Mouse (Mus musculus): Measurements from ENCODE around the gene Dlgap4.

Dlgap4 gene

GRCm38 (mm10) chr2:156737976-156738375 is 124.5 kb downstream of the Dlgap4 start:
- no peak for DNase-seq (ENCODE audit: low read depth, low spot score)

DNA sequence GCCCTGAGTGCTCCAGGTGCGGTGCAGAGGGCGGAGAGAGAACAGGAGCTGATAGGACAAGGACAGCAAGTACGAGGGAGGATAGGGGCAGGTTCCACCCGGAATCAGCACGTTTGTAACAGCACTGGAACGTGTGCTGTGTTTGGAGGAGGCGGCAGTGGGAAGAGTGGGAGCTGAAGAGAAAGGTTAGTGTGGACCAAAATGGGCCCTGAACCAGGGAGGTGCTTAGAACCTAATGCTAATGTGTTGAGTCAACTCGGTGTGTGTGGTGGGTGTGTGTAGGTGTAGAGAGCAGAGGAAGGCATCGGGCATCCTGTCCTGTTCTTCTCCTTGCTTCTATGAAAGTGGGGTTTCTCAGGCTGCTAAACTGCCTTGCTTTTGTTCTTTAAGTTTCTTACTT is 127.8 kb downstream of the Dlgap4 start:
- no peak for DNase-seq (ENCODE audit: low read depth, low spot score)

DNA sequence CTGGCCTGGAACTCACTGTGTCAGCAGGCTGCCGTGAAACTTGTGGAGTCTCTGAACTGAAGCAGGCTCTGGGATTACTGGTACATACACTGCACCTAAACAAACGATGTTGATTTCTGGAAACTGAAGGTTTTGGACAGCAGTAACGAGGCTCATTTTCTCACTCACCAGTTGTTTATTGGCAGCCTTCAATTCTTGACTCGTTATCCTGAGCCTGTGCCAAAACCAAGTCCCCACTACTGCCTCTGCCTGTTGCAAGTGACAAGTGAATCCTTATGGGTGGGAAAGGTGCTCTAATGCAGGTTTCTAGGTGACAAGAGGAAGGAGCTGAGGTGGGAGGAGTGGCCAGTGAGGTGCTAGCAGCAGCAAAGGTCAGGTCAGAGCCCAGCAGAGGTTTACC is 128.5 kb downstream of the Dlgap4 start:
- DNase-seq (ENCODE audit: low read depth, low spot score), result no peak

- no peak for DNase-seq (ENCODE audit: low read depth, low spot score)
These were observed 129.7 kb downstream of the Dlgap4 start for GRCm38 (mm10) chr2:156743248-156743647.

DNA sequence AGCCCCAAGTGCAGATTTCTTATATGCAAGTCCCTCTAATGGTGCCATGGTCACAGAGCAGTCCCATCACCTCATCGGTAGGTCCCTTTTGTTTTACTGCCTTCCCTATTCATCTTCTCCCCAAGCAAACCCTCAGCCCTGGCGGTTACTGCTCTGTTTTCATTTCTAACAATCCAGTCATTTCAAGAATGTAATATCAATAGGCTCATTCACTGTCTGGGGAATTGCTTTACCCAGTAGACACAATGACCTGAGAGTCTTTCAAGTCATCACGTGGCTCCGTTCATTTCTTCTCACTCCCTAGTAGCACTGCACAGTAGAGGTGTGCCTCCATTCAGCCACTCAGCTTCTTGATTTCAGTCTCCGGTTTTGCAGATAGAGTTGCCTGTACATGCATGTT is 130.9 kb downstream of the Dlgap4 start:
- no peak for DNase-seq (ENCODE audit: low read depth, low spot score)

GRCm38 (mm10) chr2:156747315-156747714 is 133.8 kb downstream of the Dlgap4 start:
- DNase-seq (ENCODE audit: low read depth, low spot score), result no peak

GRCm38 (mm10) chr2:156749687-156750086 is 136.2 kb downstream of the Dlgap4 start:
- DNase-seq (ENCODE audit: low read depth, low spot score), result no peak

DNA sequence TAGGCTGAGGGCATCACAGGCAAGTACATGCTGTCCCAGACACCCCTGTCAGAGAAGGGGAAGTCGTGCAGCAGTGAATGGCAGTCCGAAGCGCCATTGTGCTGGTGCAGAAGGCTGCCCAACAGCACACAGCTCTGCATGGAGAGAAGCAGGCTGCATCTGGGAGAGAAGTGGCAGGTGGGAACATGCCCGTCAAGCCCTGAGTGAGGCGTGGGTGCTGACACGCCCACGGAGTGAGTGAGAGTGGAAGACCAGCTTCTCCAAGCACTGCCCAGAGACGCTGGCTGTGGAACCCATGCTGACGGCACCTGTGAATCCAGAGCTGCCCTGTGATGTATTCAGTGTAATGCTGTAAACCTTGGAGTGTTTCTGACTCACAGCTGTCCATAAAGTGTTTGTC is 143.4 kb downstream of the Dlgap4 start:
- no peak for DNase-seq (ENCODE audit: low read depth, low spot score)

DNA sequence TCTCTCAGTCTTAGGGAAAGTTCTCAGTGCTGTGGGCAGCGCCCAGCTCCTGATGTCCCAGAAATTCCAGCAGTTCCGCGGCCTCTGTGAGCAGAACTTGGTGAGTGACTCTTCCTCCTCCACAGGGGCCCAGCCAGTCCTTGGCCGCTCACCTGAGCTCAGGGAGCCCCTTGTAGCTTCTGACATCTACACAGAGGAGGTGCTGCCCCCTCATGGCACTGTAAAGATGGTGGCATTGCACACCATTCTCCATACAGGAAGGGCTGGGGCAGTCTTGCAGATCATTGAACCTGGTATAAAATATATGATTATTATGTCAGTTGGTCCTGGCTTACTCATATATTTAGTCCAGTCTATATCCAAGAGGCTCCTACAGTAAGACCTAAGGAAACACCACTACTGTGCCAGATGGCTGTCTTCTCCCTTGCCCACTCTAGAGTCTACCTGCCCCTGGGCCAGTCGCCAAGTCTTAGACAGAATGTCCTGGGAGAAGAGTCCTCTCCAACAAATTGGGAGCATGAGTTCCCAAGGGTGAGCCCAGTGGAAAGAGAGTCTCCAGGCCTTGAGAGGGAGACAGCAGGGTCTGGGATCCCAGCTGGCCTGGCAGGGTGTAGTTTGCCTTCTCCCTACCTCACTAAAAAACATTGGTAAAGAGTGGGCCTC is 147.5 kb downstream of the Dlgap4 start:
- no peak for DNase-seq (ENCODE audit: low read depth, low spot score)

DNA sequence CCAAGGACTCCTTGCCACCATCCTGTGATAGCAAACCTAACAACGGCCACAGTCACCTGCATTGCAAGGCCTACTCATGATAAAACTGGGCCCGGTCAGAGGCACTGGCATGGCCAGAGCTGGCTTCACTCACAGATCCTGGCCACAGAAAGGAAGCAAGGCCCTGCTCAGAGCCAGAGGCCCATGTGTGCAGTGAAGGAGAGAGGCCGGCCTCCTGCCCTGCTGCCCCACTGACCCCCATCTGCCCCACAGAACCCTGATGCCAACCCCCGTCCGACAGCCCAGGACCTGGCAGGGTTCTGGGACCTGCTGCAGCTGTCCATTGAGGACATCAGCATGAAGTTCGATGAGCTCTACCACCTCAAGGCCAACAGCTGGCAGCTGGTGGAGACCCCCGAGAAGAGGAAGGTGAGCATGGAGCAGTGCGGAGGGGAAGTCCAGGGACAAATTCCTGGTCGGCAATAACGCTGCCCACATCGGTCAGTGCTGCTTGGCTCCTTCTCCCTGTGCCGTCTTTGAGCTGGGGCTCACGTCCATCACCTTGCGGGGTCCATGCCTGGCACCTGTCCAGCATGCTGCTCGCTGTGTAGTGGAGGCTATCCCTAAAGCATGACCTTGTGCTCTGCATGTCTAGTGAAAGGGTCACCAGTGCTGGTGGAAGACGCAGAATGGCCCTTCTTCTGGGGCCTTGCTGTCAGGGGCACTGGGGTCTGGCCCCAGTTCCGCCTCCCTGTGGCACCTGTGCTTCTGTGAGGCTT is 148.2 kb downstream of the Dlgap4 start:
- no peak for DNase-seq (ENCODE audit: low read depth, low spot score)

- DNase-seq (ENCODE audit: low read depth, low spot score), result no peak
These were observed 149.0 kb downstream of the Dlgap4 start for GRCm38 (mm10) chr2:156762499-156762898.

DNA sequence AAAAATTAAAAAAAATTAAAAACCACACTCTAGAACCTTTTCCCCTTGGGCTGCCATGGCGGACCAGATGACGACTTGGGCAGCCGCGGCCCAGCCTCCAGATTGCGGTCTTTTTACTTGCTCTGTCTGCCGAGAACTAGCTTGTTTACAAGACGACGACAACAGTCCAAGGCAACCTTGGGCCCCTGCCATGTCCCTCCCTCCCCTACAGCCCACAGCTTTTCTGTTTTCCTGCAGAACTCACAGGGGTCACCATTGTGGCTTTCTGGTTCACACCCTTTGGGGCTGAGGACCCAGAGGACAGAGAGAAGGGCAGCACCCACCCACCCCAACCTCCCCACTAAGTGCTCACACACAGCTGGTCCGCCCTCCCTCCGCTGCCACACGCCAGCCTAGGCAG is 149.6 kb downstream of the Dlgap4 start:
- no peak for DNase-seq (ENCODE audit: low read depth, low spot score)

DNA sequence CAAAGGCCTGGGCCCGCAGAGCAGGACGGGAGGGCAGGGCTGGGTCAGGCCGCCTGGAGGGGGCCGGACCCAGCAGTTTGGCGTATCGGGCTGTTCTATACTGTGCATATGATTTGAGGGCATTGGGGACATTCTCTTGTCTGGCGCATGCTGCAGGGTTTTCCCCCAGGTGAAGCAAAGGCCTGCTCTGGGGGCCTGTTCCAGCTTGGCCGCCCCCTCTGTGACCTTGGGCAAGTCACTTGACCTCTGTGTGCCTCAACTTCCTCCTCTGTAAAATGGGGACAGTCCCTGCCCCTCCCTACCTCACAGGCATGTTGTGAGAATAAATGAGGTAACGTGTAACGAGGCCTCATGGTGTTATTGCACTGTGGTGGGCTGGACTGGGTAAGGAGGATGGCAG is 150.5 kb downstream of the Dlgap4 start:
- no peak for DNase-seq (ENCODE audit: low read depth, low spot score)

DNA sequence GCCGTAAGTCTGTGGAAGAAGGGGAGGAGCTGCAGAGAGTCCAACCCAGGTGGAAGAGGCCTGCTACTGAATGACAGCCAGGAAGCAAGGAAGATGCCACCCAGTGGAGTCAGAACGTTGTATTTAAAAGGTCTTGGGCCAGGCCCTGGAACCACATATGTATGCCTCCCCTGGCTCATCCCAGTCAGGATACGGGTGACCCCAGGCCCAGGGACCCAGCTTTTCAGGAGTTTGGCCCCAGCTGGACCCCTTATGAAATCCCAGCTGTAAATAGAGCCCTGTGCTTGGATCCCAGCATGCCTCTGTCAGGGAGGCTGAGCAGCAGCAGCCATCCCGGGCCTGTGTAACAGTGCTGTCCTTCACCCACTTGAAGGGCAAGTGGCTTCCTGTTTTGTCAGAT is 151.2 kb downstream of the Dlgap4 start:
- no peak for DNase-seq (ENCODE audit: low read depth, low spot score)

GRCm38 (mm10) chr2:156765593-156765992 is 152.1 kb downstream of the Dlgap4 start:
- no peak for DNase-seq (ENCODE audit: low read depth, low spot score)

DNA sequence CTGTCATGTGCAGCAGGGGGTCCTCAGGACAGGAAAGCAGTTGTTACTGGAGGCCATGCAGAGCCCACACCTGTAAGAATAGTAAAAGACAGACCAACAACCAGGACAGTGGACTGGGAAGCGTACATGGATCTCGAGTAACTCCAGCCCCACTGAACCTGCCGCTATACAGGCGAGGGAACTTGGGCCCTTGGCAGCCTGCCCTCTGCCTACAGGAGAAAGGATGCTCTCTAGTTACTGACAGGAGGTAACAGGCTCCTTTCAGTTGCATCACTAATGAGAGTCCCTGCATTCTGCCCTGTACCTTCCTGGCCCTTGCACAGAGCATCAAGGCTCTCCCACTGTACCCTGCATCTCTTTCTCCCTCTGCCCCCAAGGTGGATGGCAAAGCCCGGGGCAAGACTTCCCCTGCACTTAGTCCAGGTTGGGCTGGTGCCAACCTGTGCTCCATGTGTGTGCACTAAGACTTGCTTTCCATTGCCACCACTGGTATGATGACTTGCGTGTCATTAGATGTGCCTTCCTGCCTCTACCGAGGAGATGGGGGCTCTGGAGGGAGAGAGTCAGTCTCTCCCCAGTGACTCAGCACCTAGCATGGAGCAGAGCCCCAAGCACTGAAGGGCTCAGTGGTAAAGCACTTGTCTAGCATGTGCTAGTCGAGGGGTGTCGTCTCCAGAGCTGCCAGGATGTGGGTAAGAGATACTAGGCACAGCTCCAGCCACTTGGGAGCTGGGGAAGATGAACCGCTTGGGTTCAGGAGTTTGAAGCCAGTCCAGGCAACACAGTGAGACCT is 152.9 kb downstream of the Dlgap4 start:
- DNase-seq (ENCODE audit: low read depth, low spot score), result no peak

- DNase-seq (ENCODE audit: low read depth, low spot score), result no peak
These were observed 153.6 kb downstream of the Dlgap4 start for GRCm38 (mm10) chr2:156767108-156767507.

DNA sequence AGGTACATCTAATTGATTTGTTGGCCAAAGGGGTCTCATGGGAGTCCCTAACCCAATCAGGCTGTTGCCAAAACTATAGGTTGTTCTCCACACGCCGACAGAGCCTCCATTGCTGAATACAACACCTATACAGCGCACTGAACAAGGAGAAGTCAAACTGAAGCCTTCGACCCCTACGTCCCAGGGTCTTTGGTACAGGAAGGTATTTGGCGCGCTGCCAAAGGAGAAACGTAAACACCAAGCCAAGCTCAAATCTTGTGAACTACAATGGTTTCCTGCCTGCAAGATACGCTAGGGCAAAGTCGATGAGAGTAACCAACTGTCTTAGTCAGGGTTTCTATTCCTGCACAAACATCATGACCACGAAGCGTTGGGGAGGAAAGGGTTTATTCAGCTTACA is 155.8 kb downstream of the Dlgap4 start:
- no peak for DNase-seq (ENCODE audit: low read depth, low spot score)

GRCm38 (mm10) chr2:156773470-156773869 is 160.0 kb downstream of the Dlgap4 start:
- no peak for DNase-seq (ENCODE audit: low read depth, low spot score)

- DNase-seq (ENCODE audit: low read depth, low spot score), result no peak
These were observed 160.7 kb downstream of the Dlgap4 start for GRCm38 (mm10) chr2:156774035-156774737.

DNA sequence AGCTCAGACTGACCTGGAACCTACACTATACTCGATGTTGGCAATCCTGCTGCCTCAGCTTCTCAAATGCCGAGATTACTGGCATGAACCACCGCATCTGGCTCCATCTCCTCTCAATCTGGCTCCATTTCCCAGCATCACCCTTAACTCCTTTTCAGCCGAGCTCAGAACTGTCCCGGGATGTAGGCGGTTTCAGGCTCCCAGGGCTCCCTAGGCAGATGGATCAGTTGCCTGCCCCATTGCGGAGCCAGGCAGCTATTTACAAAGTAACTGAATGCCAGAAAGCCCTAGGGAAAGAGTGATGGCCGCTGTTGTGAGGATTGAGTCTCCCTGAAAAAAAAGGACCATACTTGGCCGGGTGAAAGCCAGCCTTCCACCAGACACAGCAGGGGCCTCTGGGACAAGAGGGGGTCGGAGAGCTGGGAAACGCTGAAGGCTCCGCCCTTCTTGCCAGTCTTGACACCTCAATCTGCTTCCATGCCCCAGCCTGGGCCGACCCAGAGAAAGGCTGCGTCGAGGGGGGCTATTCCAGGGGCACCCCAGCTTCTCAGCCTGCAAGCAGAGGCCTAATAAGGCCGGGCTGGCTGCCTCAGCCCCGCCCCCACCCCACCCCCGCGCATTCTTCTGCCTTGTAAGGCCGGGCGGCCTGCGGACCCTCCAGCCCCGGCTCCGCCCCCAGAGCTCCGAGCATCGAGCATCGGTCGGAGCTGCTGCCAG is 161.4 kb downstream of the Dlgap4 start, which contains the start of gene Myl9:
Gene Myl9, plus strand, starts transcription at position 683 of the 717 bp plus-strand sequence.
- peak; percentile 73 for DNase-seq (ENCODE audit: low read depth, low spot score)

Measured in embryo, embryonic 11.5 days (tissue).